Mouse (Mus musculus): Measurements from ENCODE around the gene Msrb3. TPM values are rescaled to one million over a fixed set of nuclear protein-coding genes. Genes with fewer than 3 reads are reported as not detected.

Msrb3 gene
- polyA plus RNA-seq, 1 experiment from 2014 or later: 7.2 TPM

DNA sequence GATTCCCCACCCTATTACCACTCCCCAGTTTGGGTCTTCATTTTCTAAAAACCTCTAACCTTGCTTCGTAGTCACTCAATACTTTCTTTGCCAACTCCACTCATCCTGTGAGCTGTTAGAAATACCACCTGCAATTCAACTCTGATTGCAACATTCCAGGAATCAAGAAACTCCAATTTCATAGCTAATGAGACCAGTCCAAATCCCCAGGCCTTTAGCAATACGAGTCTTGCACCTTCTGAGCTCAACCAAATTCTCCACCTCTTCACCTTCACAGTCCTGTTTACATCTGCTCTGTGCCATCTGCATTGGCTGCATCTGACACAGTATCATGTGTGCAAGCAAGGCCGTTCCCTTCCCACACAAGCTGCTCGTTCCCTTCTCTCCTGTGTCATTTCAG, 5.0 kb downstream of the Msrb3 start:
- Histone ChIP-seq H3K27me3 (ENCODE audit: low read depth, poor library complexity, severe bottlenecking) (peaks cover 15% of the 10 kb centered on the region), H3K9me3 (replicated peaks) (peaks cover 3% of the 10 kb centered on the region; the same call in 1 of the 2 replicates), H3K27ac (no peak overlapping the region), H3K36me3 (peaks cover 5% of the 10 kb centered on the region; the same call in 1 of the 2 replicates), H3K4me1 (peaks cover 26% of the 10 kb centered on the region), H3K4me3 (no peak overlapping the region)
- DNase-seq (ENCODE audit: low spot score): no peak
- WGBS: 91% methylated on average over 4 of the region's 4 CpGs

DNA sequence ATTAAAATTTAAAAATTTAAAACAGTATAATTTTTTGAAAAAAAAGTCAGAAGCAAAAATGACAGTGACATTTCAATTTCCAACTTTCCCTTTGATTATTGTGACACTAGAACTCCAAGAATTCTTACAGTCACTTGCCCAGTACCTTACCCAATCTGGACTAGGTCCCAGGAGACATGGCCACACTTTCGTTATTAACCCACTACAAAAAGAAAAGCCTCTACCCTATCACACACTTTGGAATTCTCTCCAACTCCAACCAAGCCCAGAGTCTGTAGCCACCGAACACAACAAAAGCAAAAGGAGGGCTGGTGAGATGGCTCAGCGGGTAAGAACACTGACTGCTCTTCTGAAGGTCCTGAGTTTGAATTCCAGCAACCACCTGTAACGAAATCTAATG, 7.8 kb downstream of the Msrb3 start:
- peaks cover 3% of the 10 kb centered on the region; the same call in 1 of the 2 replicates for H3K9me3 ChIP-seq (replicated peaks)
- H3K27me3 ChIP-seq (ENCODE audit: low read depth, poor library complexity, severe bottlenecking): no peaks in the 10 kb centered on the region
- no peak overlapping the region for H3K4me3 ChIP-seq
- peaks cover 13% of the 10 kb centered on the region for H3K4me1 ChIP-seq
- 94% methylated on average over 4 of the region's 4 CpGs for WGBS
- no peak for DNase-seq (ENCODE audit: low spot score)
- H3K36me3 ChIP-seq: peaks cover 13% of the 10 kb centered on the region; the same call in 1 of the 2 replicates
- H3K27ac ChIP-seq: no peak overlapping the region

DNA sequence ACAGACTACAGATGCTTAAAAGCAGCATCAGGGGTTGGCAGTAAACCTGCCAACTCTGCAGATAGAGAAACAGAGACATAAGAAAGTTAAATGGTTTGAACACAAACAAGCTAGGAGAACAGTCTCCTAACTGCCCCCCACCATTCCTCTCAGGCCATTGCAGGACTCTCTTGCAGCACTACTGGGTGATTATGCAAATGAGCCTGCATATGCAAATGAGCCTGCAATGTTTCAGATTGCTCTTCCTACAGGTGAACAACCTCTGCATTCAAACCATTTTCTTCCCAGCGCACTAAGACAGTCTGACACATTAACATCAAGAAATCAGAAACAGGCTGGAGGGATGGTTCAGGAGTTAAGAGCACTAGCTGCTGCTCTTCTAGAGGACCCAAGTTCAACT, 8.3 kb downstream of the Msrb3 start:
- Histone ChIP-seq H3K27ac (no peak overlapping the region), H3K9me3 (replicated peaks) (peaks cover 3% of the 10 kb centered on the region; the same call in 1 of the 2 replicates), H3K4me3 (no peak overlapping the region), H3K27me3 (ENCODE audit: low read depth, poor library complexity, severe bottlenecking) (no peaks in the 10 kb centered on the region), H3K36me3 (peaks cover 13% of the 10 kb centered on the region; the same call in 1 of the 2 replicates), H3K4me1 (peaks cover 10% of the 10 kb centered on the region)
- 97% methylated on average over 1 of the region's 1 CpGs for WGBS
- no peak for DNase-seq (ENCODE audit: low spot score)

DNA sequence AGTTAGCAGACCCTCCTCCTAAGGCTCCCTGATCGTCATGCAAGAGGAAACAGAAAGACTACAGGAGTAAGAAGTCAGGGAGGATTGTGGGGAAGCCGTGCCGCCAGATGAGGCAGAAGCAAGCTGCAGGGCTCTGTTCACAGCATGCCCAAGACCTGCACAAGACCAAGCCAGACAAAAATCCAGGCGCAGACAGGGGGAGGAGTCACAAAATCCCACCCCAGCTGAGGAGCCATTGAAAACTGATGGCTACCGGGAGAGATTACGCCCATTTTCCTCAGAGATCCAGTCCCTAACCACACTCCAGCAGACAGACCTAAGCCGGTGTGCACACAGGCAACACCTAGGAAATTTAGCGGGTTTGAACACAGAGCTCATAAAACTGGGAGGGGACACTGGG, 10.4 kb downstream of the Msrb3 start:
- Histone ChIP-seq H3K4me1 (peaks cover 6% of the 10 kb centered on the region), H3K4me3 (no peak overlapping the region), H3K27ac (no peak overlapping the region), H3K9me3 (replicated peaks) (peaks cover 3% of the 10 kb centered on the region; the same call in 1 of the 2 replicates), H3K36me3 (peaks cover 23% of the 10 kb centered on the region), H3K27me3 (ENCODE audit: low read depth, poor library complexity, severe bottlenecking) (no peaks in the 10 kb centered on the region)
- WGBS: 90% methylated on average over 8 of the region's 8 CpGs
- DNase-seq (ENCODE audit: low spot score): peak; percentile 27

DNA sequence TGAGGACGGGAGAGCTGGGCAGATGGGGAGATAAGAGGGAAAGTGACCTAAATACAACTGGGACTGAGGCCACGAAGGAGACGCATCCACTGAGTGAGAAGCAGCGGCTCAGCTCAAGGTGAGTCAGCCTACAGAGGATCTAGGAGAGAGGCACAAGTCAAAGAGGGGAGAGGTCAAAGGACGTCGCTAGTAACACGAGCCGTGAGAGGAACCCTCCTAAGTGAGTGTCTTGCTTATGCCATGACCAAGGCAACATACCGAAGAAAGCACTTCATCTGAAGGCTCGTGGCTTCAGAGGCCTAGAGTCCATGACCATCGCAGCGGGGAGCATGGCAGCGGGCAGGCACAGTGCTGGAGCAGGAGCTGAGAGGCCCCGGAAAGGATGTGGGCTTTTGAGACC, 14.7 kb downstream of the Msrb3 start:
- Histone ChIP-seq H3K36me3 (peaks cover 18% of the 10 kb centered on the region), H3K4me3 (no peak overlapping the region), H3K9me3 (replicated peaks) (no peaks in the 10 kb centered on the region), H3K27ac (no peak overlapping the region), H3K27me3 (ENCODE audit: low read depth, poor library complexity, severe bottlenecking) (no peaks in the 10 kb centered on the region), H3K4me1 (peaks cover 27% of the 10 kb centered on the region)
- 89% methylated on average over 14 of the region's 14 CpGs for WGBS
- peak; percentile 28 for DNase-seq (ENCODE audit: low spot score)

DNA sequence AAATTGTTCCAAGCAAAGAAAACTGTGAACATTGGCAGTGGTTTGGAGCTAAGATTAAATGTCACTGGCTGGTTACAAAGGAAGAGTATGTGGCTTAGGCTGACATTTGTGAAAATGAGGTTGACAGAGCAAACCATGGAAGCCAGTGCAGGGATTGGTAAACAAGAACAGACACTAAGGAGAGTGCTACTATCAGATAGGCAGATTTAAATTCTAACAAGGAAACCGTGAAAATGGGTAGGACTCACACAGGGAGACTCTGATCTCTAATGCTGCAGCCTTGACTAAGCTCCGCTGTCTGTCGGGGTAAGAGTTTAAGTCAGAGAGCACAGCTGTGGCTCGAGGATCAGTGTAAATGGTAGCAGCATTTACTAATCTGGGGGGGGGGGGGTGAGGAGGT, 15.2 kb downstream of the Msrb3 start:
- Histone ChIP-seq H3K36me3 (peaks cover 18% of the 10 kb centered on the region), H3K9me3 (replicated peaks) (no peaks in the 10 kb centered on the region), H3K4me3 (no peak overlapping the region), H3K27me3 (ENCODE audit: low read depth, poor library complexity, severe bottlenecking) (no peaks in the 10 kb centered on the region), H3K27ac (no peak overlapping the region), H3K4me1 (peaks cover 27% of the 10 kb centered on the region)
- WGBS: 82% methylated on average over 4 of the region's 4 CpGs
- DNase-seq (ENCODE audit: low spot score): peak; percentile 7

DNA sequence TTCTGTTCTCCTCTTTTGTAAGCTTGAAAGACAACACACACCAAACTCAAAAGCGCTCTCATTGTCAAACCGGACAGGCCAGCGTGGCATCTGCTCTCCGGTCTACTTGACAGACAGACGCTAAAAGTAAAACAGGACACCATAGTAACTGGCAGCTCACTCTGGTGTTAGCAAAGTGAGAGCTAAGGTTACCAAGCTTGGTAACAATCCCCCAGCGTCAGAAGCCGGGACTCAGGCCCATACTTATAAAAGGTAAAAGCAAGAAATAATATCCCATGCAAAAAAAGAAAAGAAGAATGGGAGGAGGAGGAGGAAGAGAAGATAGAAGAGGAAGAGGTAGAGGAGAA, 15.9 kb downstream of the Msrb3 start:
- peaks cover 27% of the 10 kb centered on the region for H3K4me1 ChIP-seq
- H3K27me3 ChIP-seq (ENCODE audit: low read depth, poor library complexity, severe bottlenecking): no peaks in the 10 kb centered on the region
- peaks cover 12% of the 10 kb centered on the region for H3K36me3 ChIP-seq
- H3K4me3 ChIP-seq: peak overlapping the region; percentile 42
- 8% methylated on average over 7 of the region's 7 CpGs for WGBS
- no peaks in the 10 kb centered on the region for H3K9me3 ChIP-seq (replicated peaks)
- peak overlapping the region; percentile 59 for H3K27ac ChIP-seq
- no peak for DNase-seq (ENCODE audit: low spot score)

DNA sequence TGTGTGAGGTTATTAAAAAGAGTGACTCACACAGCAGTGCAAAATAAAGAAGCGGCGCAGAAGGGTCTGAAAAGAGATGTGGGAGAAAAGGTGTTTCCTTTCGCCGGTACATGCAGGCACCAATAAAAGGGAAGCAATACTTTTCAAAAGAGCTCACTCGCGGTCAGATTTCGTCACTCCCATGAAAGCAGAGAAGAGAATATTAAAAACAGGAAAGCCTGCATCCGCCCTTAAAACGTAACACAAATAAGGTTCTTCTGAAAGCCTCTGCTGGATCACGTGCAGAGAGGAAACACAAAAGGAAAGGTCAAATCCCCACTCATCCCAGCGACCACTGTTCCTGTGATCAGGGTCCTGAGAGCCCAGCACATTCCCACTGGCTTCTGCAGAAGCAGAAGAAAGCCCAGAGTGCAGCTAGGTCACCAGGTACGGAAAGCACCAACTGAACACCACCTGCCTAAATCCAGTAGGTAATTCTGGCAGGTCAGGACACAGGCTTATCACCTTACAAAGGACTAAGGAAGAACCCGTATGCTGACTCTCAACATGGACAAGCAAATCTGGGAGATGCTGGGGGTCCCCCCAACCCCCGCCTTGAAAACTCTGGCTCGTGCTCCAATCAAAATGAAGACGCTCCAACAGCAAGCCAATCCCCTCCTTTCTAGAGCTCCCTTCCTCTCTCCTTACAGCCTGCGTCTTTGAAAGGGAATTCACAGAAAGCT, 16.4 kb downstream of the Msrb3 start:
- 28% methylated on average over 17 of the region's 17 CpGs for WGBS
- DNase-seq (ENCODE audit: low spot score): peak; percentile 54
- Histone ChIP-seq H3K27ac (peak overlapping the region; percentile 59), H3K9me3 (replicated peaks) (no peaks in the 10 kb centered on the region), H3K27me3 (ENCODE audit: low read depth, poor library complexity, severe bottlenecking) (no peaks in the 10 kb centered on the region), H3K36me3 (peaks cover 10% of the 10 kb centered on the region), H3K4me1 (peaks cover 27% of the 10 kb centered on the region), H3K4me3 (peak overlapping the region; percentile 42)

DNA sequence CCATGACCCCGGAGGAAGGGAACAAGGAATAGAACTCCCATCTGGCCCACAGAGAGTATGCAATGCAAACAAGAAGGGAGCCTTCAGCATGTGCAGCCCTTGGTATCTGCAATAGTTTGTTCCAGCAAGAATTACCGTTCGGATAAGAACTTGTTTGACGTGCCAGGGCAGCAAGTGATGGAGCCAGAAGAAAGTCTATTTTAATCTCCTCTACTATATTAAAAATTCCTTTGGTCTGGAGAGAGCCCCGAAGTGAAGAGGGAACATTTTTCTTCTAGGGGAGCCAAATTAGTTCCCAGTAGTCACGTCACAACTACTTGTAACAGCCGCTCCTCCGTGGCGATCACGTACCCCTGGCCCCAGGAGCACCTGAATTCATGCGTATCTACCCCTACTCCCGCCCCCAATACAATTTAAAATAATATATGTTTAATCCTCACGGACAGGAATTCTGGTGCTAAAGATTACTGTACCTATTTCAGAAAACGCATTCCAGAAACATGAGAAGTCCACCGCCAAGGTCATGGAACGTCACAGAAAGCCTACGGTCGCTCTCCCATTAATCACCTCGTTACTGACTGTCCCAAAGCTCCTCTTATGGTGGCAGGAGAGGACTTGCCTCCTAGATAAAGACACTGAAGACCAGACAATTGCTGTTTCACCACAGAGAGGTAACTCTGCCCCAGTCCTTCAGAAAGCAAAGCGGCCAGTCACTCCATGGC, 22.2 kb downstream of the Msrb3 start:
- peaks cover 57% of the 10 kb centered on the region for H3K4me1 ChIP-seq
- 70% methylated on average over 20 of the region's 20 CpGs for WGBS
- H3K36me3 ChIP-seq: no peaks in the 10 kb centered on the region
- H3K27ac ChIP-seq: peak overlapping the region; percentile 74; the same call in 1 of the 2 replicates
- H3K4me3 ChIP-seq: no peak overlapping the region
- peak; percentile 28 for DNase-seq (ENCODE audit: low spot score)
- H3K27me3 ChIP-seq (ENCODE audit: low read depth, poor library complexity, severe bottlenecking): no peaks in the 10 kb centered on the region
- no peaks in the 10 kb centered on the region for H3K9me3 ChIP-seq (replicated peaks)

DNA sequence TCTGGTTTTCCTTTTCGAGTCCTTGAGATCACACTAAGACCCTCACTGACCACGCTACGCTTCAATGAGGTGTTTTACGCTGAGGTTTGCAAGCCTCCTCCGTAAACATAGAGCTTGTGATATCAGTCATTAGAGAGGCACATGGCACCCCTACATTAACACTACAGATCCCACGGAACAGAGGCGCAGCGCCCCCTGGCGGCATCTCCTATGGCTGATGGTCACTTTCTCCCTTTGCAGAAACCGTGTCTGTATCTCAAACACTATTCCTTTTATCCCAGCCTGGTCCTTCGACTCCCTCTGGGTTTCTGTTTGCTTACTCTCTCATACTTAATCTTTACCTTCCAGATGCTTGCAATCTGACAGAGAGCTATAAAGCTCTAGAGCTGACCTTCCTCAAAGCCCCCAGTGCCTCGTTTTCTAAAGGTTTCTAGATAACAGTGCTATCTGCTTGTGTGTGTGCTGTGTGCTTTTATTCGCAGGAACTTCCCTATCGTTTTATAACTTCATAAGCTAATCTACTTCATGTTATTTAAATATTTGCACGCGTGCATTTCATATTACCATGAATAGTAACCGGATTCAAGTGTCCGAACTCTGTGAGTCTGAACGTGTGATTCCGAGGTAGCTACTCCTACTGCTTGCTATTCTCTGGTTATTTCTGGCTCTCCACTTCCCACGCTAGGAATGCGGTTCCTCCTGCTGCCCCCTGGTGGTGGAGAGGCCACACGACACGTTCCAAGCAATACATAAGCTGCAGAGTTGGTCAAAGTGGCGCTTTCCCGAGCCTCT, 23.0 kb downstream of the Msrb3 start:
- H3K36me3 ChIP-seq: no peaks in the 10 kb centered on the region
- no peaks in the 10 kb centered on the region for H3K27me3 ChIP-seq (ENCODE audit: low read depth, poor library complexity, severe bottlenecking)
- H3K4me3 ChIP-seq: no peak overlapping the region
- DNase-seq (ENCODE audit: low spot score): peak; percentile 93
- no peaks in the 10 kb centered on the region for H3K9me3 ChIP-seq (replicated peaks)
- H3K4me1 ChIP-seq: peaks cover 63% of the 10 kb centered on the region
- peak overlapping the region; percentile 74 for H3K27ac ChIP-seq
- WGBS: 22% methylated on average over 26 of the region's 26 CpGs

DNA sequence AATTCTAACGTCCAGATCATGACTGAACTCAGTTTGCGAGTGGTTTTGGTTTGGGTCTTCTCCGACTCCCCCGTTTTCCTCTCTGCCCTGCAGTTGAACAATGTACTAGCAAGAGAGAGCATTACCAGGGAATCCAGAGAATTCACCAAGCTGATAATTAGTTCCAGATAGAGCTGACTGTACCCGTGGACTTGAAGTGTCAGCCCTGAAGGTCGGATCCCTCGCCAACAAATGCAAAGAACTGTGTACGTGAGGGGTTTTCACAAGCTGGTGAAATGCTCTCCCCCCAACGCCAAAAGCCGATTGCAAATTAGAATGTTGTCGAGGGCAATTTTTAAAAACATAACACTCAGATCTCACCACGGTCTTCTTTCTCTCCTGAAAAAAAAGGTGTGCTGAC, 24.6 kb downstream of the Msrb3 start:
- H3K27me3 ChIP-seq (ENCODE audit: low read depth, poor library complexity, severe bottlenecking): no peaks in the 10 kb centered on the region
- H3K4me1 ChIP-seq: peaks cover 75% of the 10 kb centered on the region
- H3K27ac ChIP-seq: peak overlapping the region; percentile 86
- H3K4me3 ChIP-seq: no peak overlapping the region
- no peaks in the 10 kb centered on the region for H3K9me3 ChIP-seq (replicated peaks)
- peaks cover 6% of the 10 kb centered on the region for H3K36me3 ChIP-seq
- no peak for DNase-seq (ENCODE audit: low spot score)
- WGBS: 40% methylated on average over 12 of the region's 12 CpGs

DNA sequence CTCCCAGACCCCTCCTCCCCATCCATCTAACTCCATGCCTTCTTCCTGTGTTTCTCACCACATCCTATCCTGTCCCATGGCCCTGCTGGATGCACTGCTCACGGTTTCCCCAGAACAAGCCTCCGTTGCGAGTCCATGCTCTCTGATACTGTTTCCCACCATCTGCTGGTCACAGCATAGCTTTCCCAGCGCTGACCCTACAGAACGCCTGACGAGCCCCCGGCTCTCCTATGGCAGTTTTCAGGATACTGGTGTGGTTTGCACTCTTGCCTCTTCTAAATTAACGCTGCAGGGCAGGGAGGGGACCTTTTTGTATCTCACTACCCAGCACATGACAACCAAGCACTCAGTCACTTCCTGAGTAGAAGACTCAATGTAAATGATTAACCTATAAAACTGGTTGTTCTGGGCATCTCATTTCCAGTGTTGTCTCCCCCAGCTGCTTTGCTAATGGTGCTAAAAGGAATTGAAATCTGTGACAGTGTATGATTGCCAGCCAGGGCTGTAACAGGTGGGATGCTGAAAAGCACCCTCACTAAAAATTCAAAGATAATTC, 25.2 kb downstream of the Msrb3 start:
- peak overlapping the region; percentile 86 for H3K27ac ChIP-seq
- no peak for DNase-seq (ENCODE audit: low spot score)
- WGBS: 45% methylated on average over 8 of the region's 8 CpGs
- H3K27me3 ChIP-seq (ENCODE audit: low read depth, poor library complexity, severe bottlenecking): no peaks in the 10 kb centered on the region
- H3K36me3 ChIP-seq: peaks cover 6% of the 10 kb centered on the region
- peaks cover 75% of the 10 kb centered on the region for H3K4me1 ChIP-seq
- H3K4me3 ChIP-seq: 0 out of 2 replicates have a peak overlapping the region, but pooled peaks have one; percentile 6
- no peaks in the 10 kb centered on the region for H3K9me3 ChIP-seq (replicated peaks)
